Mouse (Mus musculus) megakaryocyte, embryonic 14.5 days (primary cell): ENCODE measurements around the gene Dennd5b.
"Not testable (repeated sequence)": the region's sequence is repeated elsewhere in the genome, so short reads cannot be mapped to it uniquely, and the experiment has no call there.

Source experiments
- FLI1 ChIP-seq: IDR thresholded peaks from 2 replicates; pipeline ENCODE4 v1.6.1; 2012; ENCODE audit warnings: low read length, inconsistent platforms, mixed read lengths
- GATA1 ChIP-seq: IDR thresholded peaks from 3 replicates; pipeline ENCODE4 v1.6.1; 2012; ENCODE audit warnings: mixed read lengths, low read length, inconsistent platforms, borderline replicate concordance

GRCm38 (mm10) chr6:148989792-148990491, 111.5 kb downstream of the Dennd5b start:
- not testable (repeated sequence) for TF ChIP-seq GATA1, FLI1
